Mouse (Mus musculus) C2C12 (cell line): ENCODE data around the gene A630076J17Rik.

ENCODE experiments used
- CTCF ChIP-seq: IDR thresholded peaks from one replicate; pipeline ENCODE4 v1.5.1; 2011; ENCODE audit not compliant: control insufficient read depth, insufficient read depth, insufficient read length
- FOSL1 ChIP-seq: IDR thresholded peaks from one replicate; pipeline ENCODE4 v1.8.0; 2011; ENCODE audit warnings: mild to moderate bottlenecking, low read length; ENCODE audit not compliant: poor library complexity, insufficient read depth, severe bottlenecking
- MAX ChIP-seq: IDR thresholded peaks from one replicate; pipeline ENCODE4 v1.6.1; 2011; ENCODE audit warnings: mild to moderate bottlenecking, control low read depth
- MYOD1 ChIP-seq: IDR thresholded peaks from one replicate; pipeline ENCODE4 v1.6.1; 2011; ENCODE audit warnings: low read depth; ENCODE audit not compliant: control insufficient read depth, insufficient read length
- MYOG ChIP-seq: IDR thresholded peaks from one replicate; pipeline ENCODE4 v1.6.1; 2011; ENCODE audit not compliant: control insufficient read depth, insufficient read length; ENCODE audit errors: extremely low read depth
- USF1 ChIP-seq: IDR thresholded peaks from one replicate; pipeline ENCODE4 v1.6.1; 2011; ENCODE audit warnings: low read depth, mild to moderate bottlenecking, control low read depth, moderate library complexity

DNA sequence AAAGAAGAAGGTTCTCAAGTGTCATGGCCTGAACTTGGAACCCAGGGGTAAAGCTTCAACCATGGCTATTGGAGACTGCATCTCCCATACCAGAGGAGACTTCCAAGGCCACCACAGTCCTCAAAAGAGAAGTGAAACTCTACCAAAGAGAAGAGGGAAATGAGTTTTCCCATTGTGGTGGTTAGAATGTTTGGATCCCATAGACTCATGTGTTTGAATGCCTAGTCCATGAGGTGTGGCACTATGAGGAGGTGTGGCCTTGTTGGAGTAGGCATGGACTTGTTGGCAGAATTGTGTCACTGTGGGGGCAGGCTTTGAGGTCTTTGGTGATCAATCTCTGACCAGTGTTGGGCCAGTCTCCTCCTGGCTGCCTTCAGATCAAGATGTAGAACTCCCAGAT, 25.2 kb upstream of the A630076J17Rik start:
- TF ChIP-seq CTCF (no peak), USF1 (no peak), MAX (no peak), MYOD1 (no peak), MYOG (no peak), FOSL1 (no peak)
